In the genomic region with DNA sequence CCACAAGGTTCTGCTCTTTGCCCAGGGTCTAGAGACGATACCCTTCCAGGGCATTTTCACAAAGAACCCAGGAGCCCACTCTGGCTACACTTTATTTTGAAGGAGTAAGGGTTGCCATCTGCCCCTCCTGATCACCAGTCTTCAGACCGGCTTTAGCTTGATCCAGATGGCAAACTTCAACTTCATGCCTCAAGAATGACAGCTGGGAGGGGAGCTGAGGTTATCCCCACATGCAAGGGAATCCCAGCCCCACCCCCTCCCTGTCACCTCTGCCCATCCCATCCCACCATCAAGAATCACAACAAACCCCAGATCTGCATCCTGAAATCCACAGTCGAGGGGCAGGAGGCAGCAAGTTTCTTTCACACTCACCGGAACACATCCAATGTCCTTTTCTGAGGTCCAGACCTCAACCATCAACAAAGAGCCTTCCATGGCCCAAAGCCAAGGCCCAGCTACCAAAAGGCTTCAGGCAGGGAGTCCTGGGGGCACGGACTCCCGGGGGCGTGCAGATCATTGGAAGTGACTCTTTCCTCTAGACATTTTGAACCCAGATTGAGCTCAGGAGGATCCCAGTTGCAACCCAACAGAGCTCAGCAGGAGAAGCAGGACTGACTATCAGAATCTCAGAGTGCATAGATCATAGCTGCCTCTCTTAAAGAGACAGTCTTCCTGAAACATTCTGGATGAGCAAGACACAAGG, we compare ENCODE assay signal across 1 mouse cellular context.
TF ChIP-seq lines count a peak whose summit lies in the region.

No protein-coding gene starts in this region.

TF ChIP-seq in myocyte, 11 proteins besides CTCF, POLR2A, EP300 and RAD21 (continued from another document):
- TF ChIP-seq E2F4 (IDR thresholded peaks at IDR 0.05; ENCODE audit: insufficient read depth) (no peak), USF1 (IDR thresholded peaks at IDR 0.05; ENCODE audit: low read depth) (no peak), CEBPB (IDR thresholded peaks at IDR 0.05; ENCODE audit: insufficient read depth, poor library complexity, severe bottlenecking) (no peak), TCF3 (IDR thresholded peaks at IDR 0.05; ENCODE audit: insufficient read length, low read depth) (no peak)
